Mouse (Mus musculus): ENCODE measurements around the gene Espn. TPM values are rescaled to one million over a fixed set of nuclear protein-coding genes. Genes with fewer than 3 reads are reported as not detected.

Espn gene
- polyA plus RNA-seq, 1 experiment from 2014 or later: 1.8 TPM

DNA sequence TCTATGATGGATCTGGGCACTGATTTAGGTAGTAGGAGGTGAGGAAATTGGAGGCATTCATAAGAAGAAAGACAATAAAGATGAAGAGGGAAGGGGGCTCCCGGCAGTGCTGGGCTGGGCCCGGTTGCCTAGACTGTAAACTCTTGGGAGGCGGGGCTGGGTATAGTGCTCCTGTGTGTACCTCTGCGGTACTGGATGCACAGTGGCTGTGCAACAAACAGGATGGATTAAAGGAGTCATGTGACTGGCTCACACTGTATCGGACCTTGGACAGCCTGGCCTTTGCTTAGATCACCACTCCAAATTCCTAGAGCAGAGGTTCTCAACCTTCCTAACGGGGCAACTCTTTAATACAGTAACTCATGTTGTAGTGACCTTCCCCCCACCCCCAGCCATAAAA, 9.4 kb upstream of the Espn start:
- Histone ChIP-seq H3K9ac (no peak overlapping the region), H3K9me3 (replicated peaks) (no peaks in the 10 kb centered on the region), H3K27ac (no peak overlapping the region), H3K4me2 (no peak overlapping the region), H3K27me3 (peaks cover 76% of the 10 kb centered on the region), H3K4me3 (replicated peaks) (no peak overlapping the region), H3K4me1 (replicated peaks) (peaks cover 19% of the 10 kb centered on the region), H3K36me3 (no peaks in the 10 kb centered on the region)
- ATAC-seq (ENCODE audit: low read depth) (no peak), DNase-seq (no peak)
- 60% methylated on average over 6 of the region's 6 CpGs for WGBS (ENCODE audit: insufficient replicate concordance)

- H3K27me3 ChIP-seq: peaks cover 76% of the 10 kb centered on the region
- no peak overlapping the region for H3K9ac ChIP-seq
- ATAC-seq (ENCODE audit: low read depth): no peak
- H3K36me3 ChIP-seq: no peaks in the 10 kb centered on the region
- no peak overlapping the region for H3K4me3 ChIP-seq (replicated peaks)
- WGBS (ENCODE audit: insufficient replicate concordance): 29% methylated on average over 4 of the region's 4 CpGs
- H3K4me2 ChIP-seq: no peak overlapping the region
- H3K27ac ChIP-seq: no peak overlapping the region
- peaks cover 19% of the 10 kb centered on the region for H3K4me1 ChIP-seq (replicated peaks)
- no peaks in the 10 kb centered on the region for H3K9me3 ChIP-seq (replicated peaks)
- no peak for DNase-seq
Observed at GRCm38 (mm10) chr4:152160748-152161147, 8.6 kb upstream of the Espn start.

DNA sequence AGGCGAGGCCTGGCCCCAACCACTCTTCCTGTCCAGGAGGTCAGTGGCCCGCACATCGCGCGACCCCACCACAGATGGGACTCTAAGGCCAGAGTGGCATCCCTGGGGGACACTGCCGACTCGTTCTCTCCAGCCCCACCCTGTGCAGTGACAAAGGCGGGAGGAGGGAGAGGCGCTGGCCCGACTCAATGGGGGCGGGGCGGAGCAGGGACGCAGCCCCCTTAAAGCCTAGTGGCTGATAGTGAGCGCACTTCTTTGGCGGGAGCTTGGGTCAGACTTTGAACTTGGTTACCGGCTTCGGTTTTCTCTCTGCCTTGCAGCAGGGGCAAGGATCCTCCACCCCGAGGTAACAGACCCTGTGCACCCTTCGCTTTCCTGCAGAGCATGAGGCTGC, 7.1 kb upstream of the Espn start:
- H3K27me3 ChIP-seq: peaks cover 77% of the 10 kb centered on the region

GRCm38 (mm10) chr4:152158585-152159284, 6.6 kb upstream of the Espn start, which contains the start of gene Hes2:
Gene Hes2 (plus strand): TSS chr4:152158867.
- Histone ChIP-seq H3K9ac (peak within 1 kb of the TSS; percentile 17; the same call in 1 of the 2 replicates), H3K4me2 (peak within 1 kb of the TSS; percentile 69), H3K27me3 (peaks cover 75% of the 10 kb centered on the region), H3K4me3 (replicated peaks) (peak within 1 kb of the TSS; percentile 52), H3K36me3 (no peaks in the 10 kb centered on the region), H3K9me3 (replicated peaks) (no peaks in the 10 kb centered on the region), H3K27ac (no peak within 1 kb of the TSS), H3K4me1 (replicated peaks) (peaks cover 28% of the 10 kb centered on the region)
- 3% methylated on average over 35 of the region's 35 CpGs for WGBS (ENCODE audit: insufficient replicate concordance)
- ATAC-seq (ENCODE audit: low read depth) (peak; percentile 52; the same call in 1 of the 2 replicates), DNase-seq (no peak)

More for the DNA sequence above, 7.1 kb upstream of the Espn start:
- Histone ChIP-seq H3K4me2 (peak overlapping the region; percentile 69), H3K4me1 (replicated peaks) (peaks cover 22% of the 10 kb centered on the region), H3K36me3 (no peaks in the 10 kb centered on the region), H3K9me3 (replicated peaks) (no peaks in the 10 kb centered on the region), H3K27ac (no peak overlapping the region), H3K9ac (no peak overlapping the region), H3K4me3 (replicated peaks) (peak overlapping the region; percentile 52)
- no peak for DNase-seq
- WGBS (ENCODE audit: insufficient replicate concordance): 3% methylated on average over 19 of the region's 19 CpGs
- no peak for ATAC-seq (ENCODE audit: low read depth)

DNA sequence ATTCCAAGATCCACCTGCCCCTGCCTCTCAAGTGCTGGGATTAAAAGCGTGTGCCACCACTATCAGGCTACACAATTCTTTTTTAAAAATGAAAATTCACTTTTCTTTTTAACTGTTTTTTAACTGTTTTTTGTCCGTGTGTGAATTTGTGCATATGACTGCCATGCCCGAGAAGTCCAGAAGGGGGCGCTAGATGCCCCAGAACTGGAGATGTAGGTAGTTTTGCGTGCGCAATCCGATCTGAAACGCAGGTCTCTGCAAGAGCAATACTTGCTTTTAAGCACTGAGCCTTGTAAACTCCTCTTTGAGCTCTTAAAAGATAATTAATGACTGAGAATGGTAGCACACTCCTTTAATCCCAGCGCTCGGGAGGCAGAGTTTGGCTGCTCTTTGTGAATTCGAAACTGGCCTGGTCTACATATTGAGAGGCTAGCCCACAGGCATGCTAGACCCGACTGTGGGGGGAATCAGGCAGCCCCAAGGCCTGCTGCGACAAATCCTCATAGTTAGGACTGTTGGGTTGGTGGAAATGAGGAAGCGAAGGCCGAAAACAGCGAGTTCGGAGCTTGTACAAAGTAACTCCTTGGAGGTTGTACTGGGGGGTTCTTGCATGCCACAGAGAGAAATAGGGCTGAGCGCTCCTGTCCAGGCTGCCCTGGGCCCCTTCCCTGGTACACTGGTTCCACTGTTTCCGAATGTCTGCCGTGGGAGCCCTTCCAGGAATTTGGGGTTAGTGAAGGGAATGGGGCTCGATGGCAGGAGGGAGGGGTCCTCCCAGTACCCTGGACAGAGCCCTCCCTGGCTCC, 5.8 kb upstream of the Espn start:
- H3K4me1 ChIP-seq (replicated peaks): peaks cover 34% of the 10 kb centered on the region
- peak; percentile 43 for DNase-seq
- peak overlapping the region; percentile 69 for H3K4me2 ChIP-seq
- peaks cover 79% of the 10 kb centered on the region for H3K27me3 ChIP-seq
- no peak overlapping the region for H3K27ac ChIP-seq
- 12% methylated on average over 21 of the region's 21 CpGs for whole genome bisulfite sequencing (ENCODE audit: insufficient replicate concordance)
- H3K9ac ChIP-seq: peak overlapping the region; percentile 17; the same call in 1 of the 2 replicates
- no peaks in the 10 kb centered on the region for H3K9me3 ChIP-seq (replicated peaks)
- H3K4me3 ChIP-seq (replicated peaks): peak overlapping the region; percentile 52
- no peaks in the 10 kb centered on the region for H3K36me3 ChIP-seq
- no peak; the same call in 1 of the 2 replicates for ATAC-seq (ENCODE audit: low read depth)

DNA sequence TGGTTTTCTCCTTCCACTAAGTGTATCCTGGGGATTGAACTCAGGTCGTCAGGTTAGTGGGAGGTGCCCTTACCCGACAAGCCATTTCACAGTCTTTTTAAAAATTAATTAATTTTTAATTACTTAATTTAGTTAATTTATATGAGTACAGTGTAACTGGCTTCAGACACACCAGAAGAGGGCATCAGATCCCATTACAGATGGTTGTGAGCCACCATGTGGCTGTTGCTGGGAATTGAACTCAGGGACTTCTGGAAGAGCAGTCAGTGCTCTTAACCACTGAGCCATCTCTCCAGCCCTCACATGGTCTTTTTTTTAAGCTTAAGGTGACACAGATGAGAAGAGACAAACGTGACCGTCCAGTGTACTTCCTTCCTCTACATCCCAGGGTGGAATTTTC, 2.8 kb upstream of the Espn start:
- DNase-seq (no peak), ATAC-seq (ENCODE audit: low read depth) (no peak)
- H3K27ac ChIP-seq: no peak overlapping the region
- no peak overlapping the region for H3K4me3 ChIP-seq (replicated peaks)
- H3K36me3 ChIP-seq: no peaks in the 10 kb centered on the region
- no peak overlapping the region for H3K4me2 ChIP-seq
- WGBS (ENCODE audit: insufficient replicate concordance): 50% methylated on average over 4 of the region's 4 CpGs
- H3K4me1 ChIP-seq (replicated peaks): peaks cover 63% of the 10 kb centered on the region
- no peak overlapping the region for H3K9ac ChIP-seq
- H3K9me3 ChIP-seq (replicated peaks): no peaks in the 10 kb centered on the region
- peaks cover 78% of the 10 kb centered on the region for H3K27me3 ChIP-seq

- Histone ChIP-seq H3K36me3 (no peaks in the 10 kb centered on the region), H3K27me3 (peaks cover 77% of the 10 kb centered on the region), H3K4me1 (replicated peaks) (peaks cover 53% of the 10 kb centered on the region), H3K27ac (no peak overlapping the region), H3K9me3 (replicated peaks) (no peaks in the 10 kb centered on the region), H3K9ac (no peak overlapping the region), H3K4me3 (replicated peaks) (peak overlapping the region; percentile 37), H3K4me2 (peak overlapping the region; percentile 60)
- DNase-seq (peak; percentile 71), ATAC-seq (ENCODE audit: low read depth) (peak; percentile 33)
- WGBS (ENCODE audit: insufficient replicate concordance): under 1% methylated on average over 23 of the region's 23 CpGs
Observed at GRCm38 (mm10) chr4:152153771-152154177, 1.6 kb upstream of the Espn start.

GRCm38 (mm10) chr4:152151451-152151965, 663 bp downstream of the Espn start:
- ATAC-seq (ENCODE audit: low read depth): peak; percentile 39
- Histone ChIP-seq H3K36me3 (no peaks in the 10 kb centered on the region), H3K9ac (peak overlapping the region; percentile 60; the same call in 1 of the 2 replicates), H3K4me2 (peak overlapping the region; percentile 81), H3K4me1 (replicated peaks) (peaks cover 43% of the 10 kb centered on the region), H3K4me3 (replicated peaks) (peak overlapping the region; percentile 61), H3K9me3 (replicated peaks) (no peaks in the 10 kb centered on the region), H3K27ac (no peak overlapping the region), H3K27me3 (peaks cover 70% of the 10 kb centered on the region)
- no peak for DNase-seq
- 11% methylated on average over 7 of the region's 7 CpGs for WGBS (ENCODE audit: insufficient replicate concordance)

GRCm38 (mm10) chr4:152150546-152150945, 1.6 kb downstream of the Espn start:
- H3K4me3 ChIP-seq (replicated peaks): no peak overlapping the region
- DNase-seq (no peak), ATAC-seq (ENCODE audit: low read depth) (no peak)
- H3K9me3 ChIP-seq (replicated peaks): no peaks in the 10 kb centered on the region
- 38% methylated on average over 4 of the region's 4 CpGs for WGBS (ENCODE audit: insufficient replicate concordance)
- H3K4me2 ChIP-seq: no peak overlapping the region
- no peak overlapping the region for H3K9ac ChIP-seq
- peaks cover 68% of the 10 kb centered on the region for H3K27me3 ChIP-seq
- H3K27ac ChIP-seq: no peak overlapping the region
- peaks cover 49% of the 10 kb centered on the region for H3K4me1 ChIP-seq (replicated peaks)
- H3K36me3 ChIP-seq: no peaks in the 10 kb centered on the region

DNA sequence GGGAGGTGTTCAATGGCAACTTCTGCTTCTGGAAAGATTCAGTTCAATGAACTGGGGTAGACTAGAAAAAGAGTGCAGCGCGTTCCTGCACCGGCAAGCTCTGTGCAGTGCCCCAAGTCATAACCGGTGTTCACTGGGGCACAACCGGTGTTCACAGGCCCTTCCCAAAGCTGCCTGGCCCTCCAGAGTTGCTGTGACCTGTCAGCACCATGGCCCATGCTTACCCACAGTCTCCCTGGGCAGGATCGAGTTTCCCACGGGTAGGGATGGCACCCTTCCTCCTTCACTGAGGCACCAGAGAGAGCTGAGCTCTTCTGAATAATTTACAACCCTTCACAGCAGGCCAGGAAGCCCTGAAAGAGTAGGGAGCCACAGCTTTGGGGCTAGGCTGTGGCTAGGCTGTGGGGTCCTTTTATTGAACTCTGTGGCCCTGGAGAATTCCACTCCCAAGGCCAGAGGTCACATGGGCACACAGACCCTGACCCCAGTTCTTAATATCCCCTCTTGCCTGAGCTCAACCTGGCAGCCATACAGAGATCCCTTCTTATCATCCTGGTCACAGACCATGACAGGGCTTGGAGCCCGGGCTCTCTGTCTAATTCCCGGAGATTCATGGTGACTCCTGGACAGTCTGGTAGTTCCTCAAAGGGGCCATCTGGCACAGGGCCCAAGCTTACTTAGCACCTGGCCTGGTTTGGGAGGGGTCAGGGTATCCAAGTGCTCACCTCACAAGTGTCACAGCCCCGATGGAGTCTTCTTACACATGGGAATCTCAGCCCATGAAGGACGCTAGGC, 5.9 kb downstream of the Espn start:
- Histone ChIP-seq H3K4me3 (replicated peaks) (no peak overlapping the region), H3K4me2 (no peak overlapping the region), H3K36me3 (no peaks in the 10 kb centered on the region), H3K4me1 (replicated peaks) (peaks cover 17% of the 10 kb centered on the region), H3K9ac (no peak overlapping the region), H3K27ac (no peak overlapping the region), H3K27me3 (peaks cover 51% of the 10 kb centered on the region), H3K9me3 (replicated peaks) (no peaks in the 10 kb centered on the region)
- WGBS (ENCODE audit: insufficient replicate concordance): 64% methylated on average over 11 of the region's 11 CpGs
- no peak for ATAC-seq (ENCODE audit: low read depth)
- no peak for DNase-seq

DNA sequence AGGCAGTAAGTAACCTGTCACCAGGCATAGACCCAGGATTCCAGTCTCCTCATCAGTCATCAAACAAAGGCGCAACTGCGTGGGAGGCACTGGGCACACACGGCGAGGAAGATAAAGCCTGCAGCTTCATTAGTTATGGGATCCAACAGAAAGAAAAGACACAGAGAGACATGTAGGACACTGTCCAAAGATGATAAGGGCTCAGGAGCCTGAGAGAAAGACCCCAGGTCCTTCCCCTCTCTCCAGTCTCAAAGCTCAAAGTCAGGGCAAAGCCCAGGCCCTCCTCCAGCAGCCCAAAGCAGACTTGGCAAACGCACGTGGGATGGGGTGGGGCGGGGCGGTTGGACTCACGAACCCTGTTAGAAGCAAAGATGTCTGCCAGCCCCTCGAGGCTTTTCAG, 6.7 kb downstream of the Espn start:
- Histone ChIP-seq H3K9ac (no peak overlapping the region), H3K27me3 (peaks cover 51% of the 10 kb centered on the region)
- 42% methylated on average over 10 of the region's 10 CpGs for WGBS (ENCODE audit: insufficient replicate concordance)

More for the DNA sequence above, 6.7 kb downstream of the Espn start:
- Histone ChIP-seq H3K36me3 (no peaks in the 10 kb centered on the region), H3K4me2 (no peak overlapping the region), H3K9me3 (replicated peaks) (no peaks in the 10 kb centered on the region), H3K4me3 (replicated peaks) (no peak overlapping the region), H3K27ac (no peak overlapping the region), H3K4me1 (replicated peaks) (peaks cover 10% of the 10 kb centered on the region)
- ATAC-seq (ENCODE audit: low read depth) (no peak), DNase-seq (no peak)

All from liver, embryonic 13.5 days (tissue).